Mouse (Mus musculus): ENCODE data around the gene Efna2.
"Not testable (repeated sequence)": the region's sequence is repeated elsewhere in the genome, so short reads cannot be mapped to it uniquely, and the experiment has no call there.

The Efna2 gene

GRCm38 (mm10) chr10:80156752-80157053 is 22.6 kb upstream of the Efna2 start:
- no peak for DNase-seq

- DNase-seq = no peak
These were observed 21.9 kb upstream of the Efna2 start for GRCm38 (mm10) chr10:80157141-80157929.

GRCm38 (mm10) chr10:80158307-80158986 is 20.8 kb upstream of the Efna2 start:
- DNase-seq = no peak

- DNase-seq = peak; percentile 68
These were observed 20.2 kb upstream of the Efna2 start for GRCm38 (mm10) chr10:80159021-80159560.

- DNase-seq = peak; percentile 99
These were observed 19.5 kb upstream of the Efna2 start for GRCm38 (mm10) chr10:80159561-80160454.

GRCm38 (mm10) chr10:80160455-80161371 is 18.6 kb upstream of the Efna2 start:
- peak; percentile 64 for DNase-seq

GRCm38 (mm10) chr10:80161522-80162242 is 17.6 kb upstream of the Efna2 start:
- DNase-seq = no peak

GRCm38 (mm10) chr10:80162243-80162608 is 17.1 kb upstream of the Efna2 start:
- no peak for DNase-seq

- no peak for DNase-seq
These were observed 16.5 kb upstream of the Efna2 start for GRCm38 (mm10) chr10:80162716-80163299.

GRCm38 (mm10) chr10:80163721-80164120 is 15.6 kb upstream of the Efna2 start:
- DNase-seq = no peak

GRCm38 (mm10) chr10:80164161-80164997 is 14.9 kb upstream of the Efna2 start:
- DNase-seq = peak; percentile 53

GRCm38 (mm10) chr10:80164998-80165344 is 14.3 kb upstream of the Efna2 start:
- peak; percentile 94 for DNase-seq

- no peak for DNase-seq
These were observed 13.7 kb upstream of the Efna2 start, which contains the start of gene Cirbp for GRCm38 (mm10) chr10:80165392-80166128. Gene Cirbp (plus strand): TSS chr10:80165985.

- not testable (repeated sequence) for DNase-seq
These were observed 13.1 kb upstream of the Efna2 start for GRCm38 (mm10) chr10:80166136-80166535.

GRCm38 (mm10) chr10:80167460-80168037 is 11.7 kb upstream of the Efna2 start:
- peak; percentile 98 for DNase-seq

GRCm38 (mm10) chr10:80168038-80168661 is 11.1 kb upstream of the Efna2 start:
- peak; percentile 90 for DNase-seq

GRCm38 (mm10) chr10:80169070-80169469 is 10.2 kb upstream of the Efna2 start:
- no peak for DNase-seq

- no peak for DNase-seq
These were observed 9.6 kb upstream of the Efna2 start for GRCm38 (mm10) chr10:80169651-80170050.

Data from right cerebral cortex, postnatal 4 days (tissue).